Mouse (Mus musculus) CH12.LX (cell line): ENCODE measurements around the gene Slc38a7.
"Not testable (repeated sequence)": the region's sequence is repeated elsewhere in the genome, so short reads cannot be mapped to it uniquely, and the experiment has no call there.

Experiments used
- CTCF ChIP-seq, 2 experiments: IDR thresholded peaks in 1 of 2; conservative IDR thresholded peaks in 1 of 2; 2 replicates each; pipeline ENCODE4 v1.5.1; 2011 to 2012; ENCODE audit warnings: low read depth in 2 of 2, low read length in 2 of 2, improper control_type of control experiment in 1 of 2, inconsistent platforms in 1 of 2, mild to moderate bottlenecking in 1 of 2, moderate library complexity in 1 of 2
- E2F4 ChIP-seq: IDR thresholded peaks from 2 replicates; pipeline ENCODE4 v1.6.1; 2011; ENCODE audit warnings: low read depth, low read length, improper control_type of control experiment; ENCODE audit not compliant: insufficient replicate concordance
- MYC ChIP-seq: IDR thresholded peaks from 2 replicates; pipeline ENCODE4 v1.6.1; 2011; ENCODE audit warnings: low read depth, mild to moderate bottlenecking, improper control_type of control experiment, low read length
- PAX5 ChIP-seq: IDR thresholded peaks from 2 replicates; pipeline ENCODE4 v1.6.1; 2012; ENCODE audit warnings: low read length, inconsistent platforms, mixed read lengths
- POLR2A ChIP-seq: IDR thresholded peaks from 2 replicates; pipeline ENCODE4 v1.6.1; 2011; ENCODE audit warnings: low read depth, mild to moderate bottlenecking, improper control_type of control experiment, low read length
- POLR2AphosphoS2 ChIP-seq: IDR thresholded peaks from 2 replicates; pipeline ENCODE4 v1.6.1; 2011; ENCODE audit warnings: low read depth, low read length, improper control_type of control experiment
- RAD21 ChIP-seq: IDR thresholded peaks from 2 replicates; pipeline ENCODE4 v1.6.1; 2011; ENCODE audit warnings: low read depth, mild to moderate bottlenecking, low read length, improper control_type of control experiment, moderate library complexity
- TBP ChIP-seq: conservative IDR thresholded peaks from 2 replicates; pipeline ENCODE4 v1.6.1; 2011; ENCODE audit warnings: low read depth, low read length, improper control_type of control experiment
- UBTF ChIP-seq: IDR thresholded peaks from 2 replicates; pipeline ENCODE4 v1.6.1; 2012; ENCODE audit warnings: low read depth, mild to moderate bottlenecking, inconsistent platforms, low read length, improper control_type of control experiment, moderate library complexity
- ZNF384 ChIP-seq: IDR thresholded peaks from 2 replicates; pipeline ENCODE4 v1.6.1; 2012; ENCODE audit warnings: low read depth, low read length, improper control_type of control experiment, inconsistent platforms

GRCm38 (mm10) chr8:95825162-95825561 lies 28.2 kb downstream of the Slc38a7 start, which contains the start of gene Sap18b:
- TF ChIP-seq MYC; RAD21; POLR2A; CTCF (conservative IDR thresholded peaks at IDR 0.05 in 1 of 2, IDR thresholded peaks at IDR 0.05 in 1 of 2; ENCODE audit: low read depth in 2 of 2, low read length in 2 of 2); PAX5; ZNF384; TBP; UBTF; POLR2AphosphoS2; E2F4: not testable (repeated sequence)
